Mouse (Mus musculus) forebrain, embryonic 13.5 days (tissue): ENCODE data around the gene Adamts9. TPM values are rescaled to one million over a fixed set of nuclear protein-coding genes. Genes with fewer than 3 reads are reported as not detected.

Experiments used
- ATAC-seq: fragments of 200-750 bp; cut with Nextera tagmentation; 2 replicates; pipeline ENCODE4 v1.8.0; 2017
- H3K27ac ChIP-seq: fragments of 300-500 bp; sonication (generic); 2 replicates; pipeline ENCODE4 v1.5.1; 2015; ENCODE audit warnings: inconsistent platforms, mild to moderate bottlenecking, moderate library complexity
- H3K27me3 ChIP-seq: fragments of 300-500 bp; sonication (generic); 2 replicates; pipeline ENCODE4 v1.6.1; 2015; ENCODE audit warnings: mild to moderate bottlenecking, inconsistent platforms
- H3K36me3 ChIP-seq: fragments of 300-500 bp; sonication (generic); 2 replicates; pipeline ENCODE4 v1.6.1; 2015; ENCODE audit warnings: mild to moderate bottlenecking, inconsistent platforms; ENCODE audit not compliant: poor library complexity, severe bottlenecking
- H3K4me1 ChIP-seq: fragments of 300-500 bp; sonication (generic); 2 replicates; pipeline ENCODE4 v1.6.1; 2015; ENCODE audit warnings: inconsistent platforms
- H3K4me2 ChIP-seq: fragments of 300-500 bp; sonication (generic); 2 replicates; pipeline ENCODE4 v1.6.1; 2015; ENCODE audit warnings: inconsistent platforms, mild to moderate bottlenecking, moderate library complexity
- H3K4me3 ChIP-seq: fragments of 300-500 bp; sonication (generic); 2 replicates; pipeline ENCODE4 v1.5.1; 2015; ENCODE audit warnings: mild to moderate bottlenecking, inconsistent platforms
- H3K9ac ChIP-seq: fragments of 300-500 bp; sonication (generic); 2 replicates; pipeline ENCODE4 v1.6.1; 2015; ENCODE audit warnings: mild to moderate bottlenecking, inconsistent platforms
- H3K9me3 ChIP-seq: fragments of 300-500 bp; sonication (generic); replicated peaks from 2 replicates; pipeline ENCODE4 v1.6.1; 2016; ENCODE audit warnings: inconsistent platforms
- WGBS: fragments of 180-500 bp; shearing (Covaris S2); methylation state at CpG from one replicate; pipeline ENCODE4 v1.1.7; 2015; 5-methylcytosine and 5-hydroxymethylcytosine counted together
- polyA plus RNA-seq: library from polyadenylated mRNA; unstranded; fragments of >200 nt; fragmentation: Nextera tagmentation; extraction: Ambion mirVana; gene quantifications from 2 replicates; pipeline ENCODE4 v1.2.1, GENCODE M21; 2015

The Adamts9 gene
- polyA plus RNA-seq, result 0.89 and 1.4 TPM in 2 replicates

DNA sequence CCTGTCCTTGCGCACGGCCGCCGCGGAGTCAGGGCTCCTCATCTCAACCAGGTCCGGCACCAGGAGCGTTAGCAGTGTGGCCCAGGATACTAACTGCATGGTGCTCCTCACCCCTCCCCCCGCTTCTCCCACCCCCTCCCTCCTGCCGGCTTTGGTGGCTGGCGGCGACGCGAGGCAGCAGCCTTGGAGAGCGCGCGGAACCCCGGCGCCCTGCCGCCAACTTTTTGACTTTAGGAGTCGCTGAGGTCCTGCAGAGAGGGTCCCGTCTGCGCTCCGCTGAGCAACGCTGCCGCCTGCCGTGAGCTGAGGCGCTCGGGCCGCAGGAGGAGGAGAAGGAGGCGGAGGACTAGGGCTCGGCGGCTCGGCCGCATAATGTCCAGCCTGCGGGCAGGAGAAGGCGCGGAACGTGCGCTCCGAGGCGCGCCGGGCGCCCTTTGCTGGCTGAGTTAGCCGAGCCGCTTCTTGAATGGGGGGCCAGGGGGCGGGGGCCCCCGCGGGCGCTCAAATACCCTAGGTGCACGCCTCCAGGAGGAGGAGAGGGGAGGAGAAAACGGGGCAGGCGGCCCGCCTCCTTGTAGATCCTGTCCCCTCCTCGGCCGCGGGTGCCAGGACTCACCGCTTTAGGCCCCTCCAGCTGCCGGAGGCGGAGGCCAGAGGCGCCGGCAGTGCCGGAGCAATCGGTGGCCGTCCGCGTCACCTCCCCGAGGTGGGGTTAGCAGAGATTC is at the start of gene Adamts9:
Adamts9 (minus strand) TSS at position 436 of the 725 bp plus-strand sequence.
- H3K27me3 ChIP-seq, result peaks cover 60% of the 10 kb centered on the region
- H3K4me2 ChIP-seq, result peak within 1 kb of the TSS; percentile 96
- H3K4me1 ChIP-seq, result peaks cover 43% of the 10 kb centered on the region
- H3K27ac ChIP-seq, result no peak within 1 kb of the TSS
- peak; percentile 72 for ATAC-seq
- peak within 1 kb of the TSS; percentile 58 for H3K4me3 ChIP-seq
- H3K9me3 ChIP-seq, result peaks cover 6% of the 10 kb centered on the region; the same call in 1 of the 2 replicates
- H3K36me3 ChIP-seq, result no peaks in the 10 kb centered on the region
- 0% methylated on average over 53 of the region's 68 CpGs for WGBS
- H3K9ac ChIP-seq, result peak within 1 kb of the TSS; percentile 68

DNA sequence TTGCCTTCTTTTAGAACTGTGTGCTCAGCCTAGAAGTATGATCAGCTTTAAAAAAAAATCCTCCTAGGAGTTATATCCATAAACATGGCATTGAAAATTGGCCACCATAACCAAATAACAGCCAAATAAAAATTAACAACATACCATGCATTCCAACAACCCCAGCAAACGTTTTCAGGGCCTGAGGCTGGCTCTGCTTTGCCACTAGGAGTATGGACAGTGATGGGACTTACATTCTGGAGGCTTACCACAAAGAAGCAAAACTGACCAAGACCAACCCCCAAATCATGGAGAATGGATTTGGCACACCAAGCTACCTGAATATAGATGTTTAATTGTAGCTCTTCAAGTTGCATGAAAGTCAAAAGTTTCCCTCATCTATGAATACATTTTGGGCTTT is 48.3 kb upstream of the Adamts9 start:
- no peaks in the 10 kb centered on the region for H3K27me3 ChIP-seq
- no peaks in the 10 kb centered on the region for H3K4me1 ChIP-seq
- WGBS, result 35% methylated on average over 1 of the region's 1 CpGs
- no peak for ATAC-seq
- H3K4me3 ChIP-seq, result no peak overlapping the region
- no peak overlapping the region for H3K9ac ChIP-seq
- H3K36me3 ChIP-seq, result no peaks in the 10 kb centered on the region
- 0 out of 2 replicates have a peak, but pooled peaks cover 3% of the 10 kb centered on the region for H3K9me3 ChIP-seq
- no peak overlapping the region for H3K27ac ChIP-seq
- H3K4me2 ChIP-seq, result no peak overlapping the region

DNA sequence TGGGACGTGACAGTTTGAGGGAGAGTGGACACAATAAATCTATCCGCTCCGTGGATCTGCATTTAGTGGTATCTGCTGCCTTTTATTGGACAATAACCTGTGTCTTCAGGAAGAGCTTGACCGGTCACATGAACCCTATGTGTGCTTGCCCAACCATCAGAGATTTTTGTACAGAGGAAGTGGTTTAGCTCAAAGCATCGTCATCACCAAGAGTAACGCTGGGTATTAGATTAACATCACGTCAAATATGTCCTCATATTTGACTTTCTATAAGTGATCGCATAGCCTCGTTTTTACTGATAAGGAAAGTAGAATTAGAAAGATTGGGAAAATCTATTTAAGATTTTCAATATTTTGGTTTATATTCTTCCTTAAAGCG is 45.3 kb upstream of the Adamts9 start:
- no peaks in the 10 kb centered on the region for H3K27me3 ChIP-seq
- no peak overlapping the region for H3K27ac ChIP-seq
- 93% methylated on average over 10 of the region's 10 CpGs for WGBS
- ATAC-seq, result no peak
- H3K4me3 ChIP-seq, result no peak overlapping the region
- no peak overlapping the region for H3K9ac ChIP-seq
- H3K36me3 ChIP-seq, result no peaks in the 10 kb centered on the region
- H3K4me2 ChIP-seq, result no peak overlapping the region
- 0 out of 2 replicates have a peak, but pooled peaks cover under 1% of the 10 kb centered on the region for H3K4me1 ChIP-seq
- H3K9me3 ChIP-seq, result 0 out of 2 replicates have a peak, but pooled peaks cover 3% of the 10 kb centered on the region

DNA sequence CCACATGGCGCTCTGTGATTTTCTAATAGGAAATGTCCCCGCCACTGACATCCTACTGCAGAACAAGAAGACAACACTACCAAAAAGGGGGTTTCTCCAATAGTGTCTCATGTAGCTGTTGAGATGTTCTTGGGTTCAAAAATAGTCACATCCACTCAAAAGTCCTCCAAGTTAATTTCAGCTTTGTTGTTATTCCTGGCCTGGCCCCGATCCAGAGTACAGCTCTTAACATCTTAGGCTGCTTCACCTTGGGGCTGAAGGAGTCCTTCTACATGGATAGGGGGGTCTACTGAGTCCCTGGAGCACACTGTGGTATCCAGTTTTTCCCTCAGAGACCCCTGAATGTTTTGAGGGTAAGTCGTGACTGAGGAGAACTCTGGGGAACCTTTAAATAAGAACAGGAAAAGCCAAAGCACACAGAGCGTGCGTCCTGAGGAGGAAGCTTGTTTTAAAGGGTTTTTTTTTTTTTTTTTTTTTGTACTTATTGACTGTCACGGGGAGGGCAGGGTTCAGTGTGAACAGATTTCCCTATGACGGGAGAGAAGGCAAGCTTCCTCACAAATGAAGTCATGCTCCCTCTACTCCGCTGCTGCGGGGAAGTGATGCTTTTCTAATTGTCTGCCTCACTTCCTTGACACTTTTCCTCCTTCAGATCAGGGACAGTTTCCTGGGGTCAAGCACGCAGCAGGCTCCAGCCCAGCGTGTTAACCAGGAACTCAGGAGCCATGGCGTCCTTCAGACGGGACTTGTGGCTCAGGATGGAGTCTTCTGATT is 44.7 kb upstream of the Adamts9 start:
- H3K9me3 ChIP-seq, result 0 out of 2 replicates have a peak, but pooled peaks cover 3% of the 10 kb centered on the region
- H3K4me1 ChIP-seq, result 0 out of 2 replicates have a peak, but pooled peaks cover 3% of the 10 kb centered on the region
- H3K27ac ChIP-seq, result no peak overlapping the region
- 89% methylated on average over 14 of the region's 14 CpGs for WGBS
- H3K36me3 ChIP-seq, result no peaks in the 10 kb centered on the region
- no peak overlapping the region for H3K4me2 ChIP-seq
- no peak overlapping the region for H3K4me3 ChIP-seq
- ATAC-seq, result no peak
- H3K9ac ChIP-seq, result no peak overlapping the region
- no peaks in the 10 kb centered on the region for H3K27me3 ChIP-seq

DNA sequence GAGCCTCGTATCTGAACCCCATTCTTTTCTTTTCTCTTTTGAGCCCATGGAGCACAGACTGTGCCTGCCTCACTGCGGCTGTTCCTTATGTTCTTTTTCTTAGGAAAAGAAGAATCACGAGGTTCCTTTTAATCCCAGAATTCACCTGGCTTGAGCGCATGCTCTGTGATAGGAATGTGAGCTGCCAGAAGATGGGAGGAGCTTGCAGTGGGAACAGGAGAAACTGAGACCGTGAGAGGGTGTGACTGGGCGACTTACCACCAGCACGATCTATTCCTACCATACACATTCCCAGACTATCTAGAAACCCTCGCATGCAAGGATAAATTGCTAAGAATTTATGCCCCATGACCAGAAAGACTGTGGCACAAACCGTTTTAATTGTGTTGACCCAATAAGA is 44.1 kb upstream of the Adamts9 start:
- Histone ChIP-seq H3K36me3 (no peaks in the 10 kb centered on the region), H3K4me1 (0 out of 2 replicates have a peak, but pooled peaks cover 3% of the 10 kb centered on the region), H3K4me3 (no peak overlapping the region), H3K27me3 (no peaks in the 10 kb centered on the region), H3K9me3 (0 out of 2 replicates have a peak, but pooled peaks cover 2% of the 10 kb centered on the region), H3K9ac (no peak overlapping the region), H3K27ac (no peak overlapping the region), H3K4me2 (no peak overlapping the region)
- WGBS, result 89% methylated on average over 9 of the region's 9 CpGs
- no peak for ATAC-seq

DNA sequence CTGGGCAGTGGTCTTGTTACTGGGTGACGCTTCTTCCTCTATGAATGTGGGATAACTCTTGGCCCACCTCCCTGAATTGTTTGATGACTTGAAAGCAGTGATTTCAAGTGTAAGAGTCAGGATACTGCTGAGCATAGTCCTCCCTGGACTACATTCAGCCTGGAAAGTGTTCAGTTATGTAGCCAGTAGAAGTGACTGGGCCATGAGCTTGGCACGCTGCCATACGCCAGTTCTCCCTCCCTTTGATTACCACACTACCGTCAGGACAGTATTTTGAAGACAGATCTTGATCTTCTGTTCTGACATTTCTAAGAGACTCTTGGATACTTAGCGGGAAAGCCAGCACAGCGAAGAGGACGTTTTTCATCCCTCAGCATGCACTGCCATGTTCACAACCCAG is 40.1 kb upstream of the Adamts9 start:
- ATAC-seq, result no peak
- no peaks in the 10 kb centered on the region for H3K36me3 ChIP-seq
- H3K4me2 ChIP-seq, result no peak overlapping the region
- H3K9ac ChIP-seq, result no peak overlapping the region
- H3K4me1 ChIP-seq, result 0 out of 2 replicates have a peak, but pooled peaks cover 3% of the 10 kb centered on the region
- no peaks in the 10 kb centered on the region for H3K9me3 ChIP-seq
- 72% methylated on average over 7 of the region's 7 CpGs for WGBS
- no peak overlapping the region for H3K27ac ChIP-seq
- H3K27me3 ChIP-seq, result no peaks in the 10 kb centered on the region
- H3K4me3 ChIP-seq, result no peak overlapping the region

DNA sequence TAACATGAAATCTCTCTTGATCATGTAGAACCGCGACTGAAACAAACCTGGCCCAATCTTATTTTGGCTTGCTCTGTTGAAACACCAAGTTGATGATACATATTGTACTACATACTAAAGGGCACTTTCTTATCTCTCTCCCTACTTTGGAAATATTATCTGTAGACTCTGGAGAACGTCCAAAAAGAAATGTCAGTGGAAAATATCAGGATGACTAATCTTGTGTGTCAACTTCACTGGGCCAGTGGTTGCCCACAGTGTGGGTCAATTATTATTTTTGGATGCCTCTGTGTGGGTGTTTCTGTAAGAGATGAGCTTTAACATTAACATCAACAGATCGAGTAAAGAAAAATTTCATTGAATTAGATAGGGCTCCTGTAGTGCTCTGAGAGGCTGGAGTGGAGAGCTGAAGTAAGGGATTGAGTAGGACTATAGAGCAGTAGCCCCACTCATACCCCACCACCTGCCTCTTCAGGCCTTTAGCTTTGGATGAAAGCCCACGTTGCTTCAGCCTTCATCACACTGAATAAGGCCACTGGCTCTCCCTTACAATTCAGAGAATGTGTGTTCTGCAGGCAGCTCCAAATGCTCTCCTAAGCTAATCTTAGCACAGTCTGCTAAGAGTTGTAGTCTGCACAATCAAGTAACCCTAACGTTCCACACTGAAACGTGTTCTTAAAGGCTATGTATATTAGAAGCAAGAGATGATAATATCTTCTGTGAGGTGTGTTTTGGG is 38.3 kb upstream of the Adamts9 start:
- Histone ChIP-seq H3K9me3 (no peaks in the 10 kb centered on the region), H3K27me3 (no peaks in the 10 kb centered on the region), H3K9ac (no peak overlapping the region), H3K4me2 (no peak overlapping the region), H3K36me3 (no peaks in the 10 kb centered on the region), H3K4me1 (0 out of 2 replicates have a peak, but pooled peaks cover 3% of the 10 kb centered on the region), H3K27ac (no peak overlapping the region), H3K4me3 (no peak overlapping the region)
- 91% methylated on average over 7 of the region's 7 CpGs for WGBS
- ATAC-seq, result no peak

DNA sequence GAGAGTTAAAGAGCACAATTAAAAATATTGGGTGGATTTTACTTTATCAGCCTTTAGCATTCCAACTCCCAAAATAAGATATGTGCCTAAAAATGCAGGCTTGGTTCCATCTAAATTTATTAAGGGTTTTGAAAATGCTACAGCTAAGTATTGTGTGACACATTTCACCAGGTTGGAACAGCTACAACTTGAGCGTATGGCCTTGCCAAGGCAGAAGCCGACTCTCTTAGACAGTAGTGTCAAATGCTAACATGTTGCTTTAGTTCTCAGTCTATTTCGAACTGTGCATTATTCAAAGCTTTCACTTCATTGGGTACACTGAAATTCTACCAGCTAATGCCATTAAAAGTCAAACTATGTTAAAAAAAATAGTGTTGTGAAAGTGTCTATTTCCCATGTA is 30.0 kb upstream of the Adamts9 start:
- Histone ChIP-seq H3K27ac (no peak overlapping the region), H3K27me3 (no peaks in the 10 kb centered on the region), H3K4me2 (no peak overlapping the region), H3K9me3 (no peaks in the 10 kb centered on the region), H3K4me3 (no peak overlapping the region), H3K9ac (no peak overlapping the region), H3K36me3 (no peaks in the 10 kb centered on the region), H3K4me1 (peaks cover 2% of the 10 kb centered on the region; the same call in 1 of the 2 replicates)
- no peak for ATAC-seq
- WGBS, result 89% methylated on average over 3 of the region's 3 CpGs

DNA sequence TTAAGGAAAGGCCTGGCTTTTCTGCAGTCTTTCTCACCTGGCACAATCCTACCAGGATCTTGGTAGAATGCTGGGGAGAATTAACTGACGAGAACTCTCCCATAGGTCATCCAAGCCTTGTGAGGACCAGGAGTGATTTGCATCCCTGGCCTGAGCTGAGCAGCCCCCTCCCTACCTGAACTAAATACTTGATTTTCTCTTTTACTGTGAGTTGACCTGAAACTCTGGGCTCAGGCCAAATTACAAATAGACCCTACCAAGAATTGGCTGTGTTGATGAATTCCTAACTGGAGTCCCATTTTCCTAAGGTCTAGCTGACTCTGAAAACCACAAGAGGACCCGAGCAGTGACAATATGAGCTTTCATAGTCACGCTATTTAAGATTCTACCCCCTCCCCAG is 25.4 kb upstream of the Adamts9 start:
- Histone ChIP-seq H3K36me3 (no peaks in the 10 kb centered on the region), H3K27me3 (no peaks in the 10 kb centered on the region), H3K9ac (no peak overlapping the region), H3K4me3 (no peak overlapping the region), H3K4me1 (peaks cover 2% of the 10 kb centered on the region; the same call in 1 of the 2 replicates), H3K9me3 (0 out of 2 replicates have a peak, but pooled peaks cover 5% of the 10 kb centered on the region), H3K27ac (no peak overlapping the region), H3K4me2 (no peak overlapping the region)
- ATAC-seq, result no peak
- 84% methylated on average over 3 of the region's 3 CpGs for WGBS

DNA sequence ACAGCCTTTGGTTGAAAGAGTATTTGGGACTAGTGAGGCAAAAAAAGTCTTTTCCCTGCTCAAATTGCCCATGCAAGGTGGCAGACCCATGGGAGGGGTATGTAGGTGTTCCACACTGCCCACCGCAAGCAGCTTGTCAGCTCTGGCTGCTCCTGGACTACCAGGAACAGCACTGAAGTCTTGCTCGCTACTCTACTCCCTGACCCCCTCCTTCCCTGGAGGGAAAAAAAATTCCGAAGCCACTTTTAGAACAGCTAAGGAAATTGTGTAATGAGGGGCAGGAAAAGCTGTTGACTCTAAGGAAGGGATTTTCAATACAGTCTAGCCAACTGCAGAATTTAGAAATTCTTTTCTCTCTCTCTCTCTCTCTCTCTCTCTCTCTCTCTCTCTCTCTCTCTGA is 24.9 kb upstream of the Adamts9 start:
- 92% methylated on average over 3 of the region's 3 CpGs for WGBS
- Histone ChIP-seq H3K9me3 (0 out of 2 replicates have a peak, but pooled peaks cover 5% of the 10 kb centered on the region), H3K27ac (no peak overlapping the region), H3K4me3 (no peak overlapping the region), H3K4me1 (peaks cover 2% of the 10 kb centered on the region; the same call in 1 of the 2 replicates), H3K4me2 (no peak overlapping the region), H3K27me3 (no peaks in the 10 kb centered on the region), H3K9ac (no peak overlapping the region), H3K36me3 (no peaks in the 10 kb centered on the region)
- no peak for ATAC-seq

DNA sequence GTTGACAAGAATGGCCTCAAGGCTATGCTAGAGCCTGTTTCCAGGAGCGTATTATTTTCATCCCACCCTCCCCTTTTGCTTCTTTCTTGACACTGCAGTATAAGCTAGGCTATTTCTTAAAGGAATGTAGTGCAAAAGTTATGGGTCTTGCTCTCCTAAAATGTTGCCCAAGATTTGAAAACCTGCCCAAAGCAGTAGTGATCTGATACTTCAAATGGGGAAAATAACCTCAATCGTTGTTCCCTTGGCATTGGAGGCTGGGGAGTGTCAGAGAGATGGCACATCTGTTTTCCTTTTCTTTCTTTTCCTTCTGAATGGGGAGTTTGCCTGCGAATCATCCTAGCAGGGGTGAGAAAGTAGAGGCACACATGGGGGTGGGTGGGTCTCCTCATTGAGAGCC is 19.7 kb upstream of the Adamts9 start:
- Histone ChIP-seq H3K4me2 (no peak overlapping the region), H3K4me1 (no peaks in the 10 kb centered on the region), H3K9ac (no peak overlapping the region), H3K9me3 (0 out of 2 replicates have a peak, but pooled peaks cover 5% of the 10 kb centered on the region), H3K36me3 (no peaks in the 10 kb centered on the region), H3K27ac (no peak overlapping the region), H3K4me3 (no peak overlapping the region), H3K27me3 (peaks cover 3% of the 10 kb centered on the region; the same call in 1 of the 2 replicates)
- no peak for ATAC-seq
- WGBS, result 75% methylated on average over 3 of the region's 3 CpGs
